Mouse (Mus musculus) G1E-ER4 (cell line): ENCODE data around the gene Znrd1. TPM values are rescaled to one million over a fixed set of nuclear protein-coding genes. Genes with fewer than 3 reads are reported as not detected.

Source experiments
- GATA1 ChIP-seq: IDR thresholded peaks from one replicate; pipeline ENCODE4 v1.8.0; 2012; ENCODE audit warnings: low read length, inconsistent platforms
- polyA plus RNA-seq: library from polyadenylated mRNA; stranded (reverse); fragments of >175 nt; gene quantifications from 2 replicates; pipeline ENCODE4 v1.2.3, GENCODE M21; 2012

Znrd1 gene
- polyA plus RNA-seq: 3.8 and 5.8 TPM in 2 replicates

DNA sequence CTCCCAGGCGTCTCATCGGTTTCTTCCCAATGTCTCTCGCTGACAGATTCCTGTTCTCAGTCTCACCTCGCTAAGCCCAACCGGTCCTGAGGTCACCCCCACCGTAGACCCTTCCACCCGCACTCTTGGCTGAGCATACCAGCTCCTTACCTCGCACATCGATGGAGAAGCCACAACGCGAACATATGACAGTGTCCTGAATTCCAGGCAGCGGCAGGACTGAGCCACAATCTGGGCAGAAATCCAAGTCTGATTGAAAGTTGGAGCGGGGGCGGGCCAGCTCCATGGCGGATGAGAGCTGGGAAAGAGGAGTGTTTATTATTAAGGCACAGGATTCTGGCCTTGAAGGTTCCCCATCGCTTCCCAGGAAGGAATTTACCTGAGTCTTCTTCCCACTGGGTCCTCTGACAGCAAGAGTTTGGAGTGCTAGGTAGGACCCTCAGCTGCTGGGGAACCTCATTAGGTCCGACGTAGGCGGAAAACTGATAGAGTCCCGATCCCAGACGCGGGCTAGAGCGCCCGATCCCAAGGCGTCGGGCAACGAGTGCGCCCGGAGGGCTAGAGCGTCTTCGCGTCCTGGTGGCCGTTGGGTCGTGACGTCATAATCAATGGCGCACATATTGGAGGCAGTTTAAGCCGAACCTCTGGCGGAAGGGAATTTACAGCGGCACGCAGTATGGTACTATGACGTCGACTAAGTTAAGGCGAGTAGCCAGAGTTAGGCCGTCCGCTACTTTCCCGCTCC is at the start of gene Znrd1, which contains the start of gene Znrd1as:
Znrd1 (minus strand) TSS at position 561 of the 745 bp plus-strand sequence.
Znrd1as (plus strand) TSS at position 594 of the 745 bp plus-strand sequence.
- no peak for TF ChIP-seq GATA1

DNA sequence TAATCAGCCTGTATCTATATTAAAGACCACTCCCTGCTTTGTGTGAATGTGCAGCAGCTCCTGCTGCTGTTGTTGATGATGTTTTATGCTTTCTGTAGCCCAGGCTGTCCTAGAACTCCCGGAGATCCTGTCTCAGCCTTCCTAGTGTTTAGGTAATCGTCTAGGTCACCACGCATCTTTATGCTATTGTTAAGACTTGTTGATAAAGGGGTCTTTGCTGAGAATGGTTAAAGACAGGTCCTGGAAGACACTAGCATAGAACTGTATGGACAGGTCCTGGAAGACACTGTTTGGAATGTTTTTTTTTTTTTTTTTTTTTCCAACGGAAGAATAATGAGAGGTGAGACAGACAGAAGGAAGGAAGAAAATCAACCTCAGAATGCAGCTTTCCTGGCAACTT is 45.0 kb upstream of the Znrd1 start:
- no peak for TF ChIP-seq GATA1

DNA sequence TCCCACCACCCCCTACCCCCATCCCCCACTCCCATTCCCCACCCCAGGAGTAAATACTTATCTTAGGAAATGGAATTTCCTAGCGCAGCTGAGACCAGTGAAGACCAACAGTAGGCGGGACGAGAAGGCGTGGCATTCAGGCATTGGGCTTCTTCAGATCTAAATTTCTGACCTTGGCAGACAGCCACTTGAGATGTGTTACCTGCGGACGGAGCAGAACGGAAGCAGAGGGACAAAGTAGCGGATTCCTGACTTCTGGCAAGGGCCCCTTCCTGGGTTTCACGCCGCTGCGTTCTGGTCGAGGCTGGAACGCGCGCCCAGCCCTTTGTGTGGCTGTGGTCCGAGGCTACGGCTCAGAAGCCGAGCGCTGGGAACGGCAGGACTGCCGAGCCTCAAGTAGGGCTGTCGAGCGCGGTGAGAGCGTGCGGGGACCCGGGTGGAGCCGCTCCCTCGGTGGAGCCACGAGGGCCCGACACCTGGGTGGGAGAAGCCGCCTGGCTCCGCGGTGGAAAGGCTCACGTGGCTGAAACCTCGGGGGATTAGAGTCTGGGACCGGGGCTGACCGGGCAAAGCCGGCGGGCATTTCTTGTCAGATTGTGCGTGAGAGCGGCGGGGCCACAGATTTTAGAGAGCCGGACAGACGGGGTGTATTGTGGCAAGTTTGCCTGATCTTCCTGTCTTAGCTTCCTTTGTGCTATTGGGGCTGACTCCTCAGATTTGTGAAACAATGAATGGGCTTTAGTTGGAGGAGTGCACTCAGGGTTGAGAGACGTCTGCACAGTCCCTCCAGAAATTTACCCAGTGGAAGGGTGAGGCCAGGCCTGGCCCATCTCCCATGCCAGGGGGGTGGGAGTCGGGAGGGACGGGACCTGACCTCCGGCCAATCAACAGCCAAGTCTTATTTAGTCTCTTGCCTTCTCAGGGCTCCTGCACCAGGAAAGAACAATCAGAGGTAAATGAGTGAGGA is 44.3 kb upstream of the Znrd1 start:
- TF ChIP-seq GATA1: no peak

DNA sequence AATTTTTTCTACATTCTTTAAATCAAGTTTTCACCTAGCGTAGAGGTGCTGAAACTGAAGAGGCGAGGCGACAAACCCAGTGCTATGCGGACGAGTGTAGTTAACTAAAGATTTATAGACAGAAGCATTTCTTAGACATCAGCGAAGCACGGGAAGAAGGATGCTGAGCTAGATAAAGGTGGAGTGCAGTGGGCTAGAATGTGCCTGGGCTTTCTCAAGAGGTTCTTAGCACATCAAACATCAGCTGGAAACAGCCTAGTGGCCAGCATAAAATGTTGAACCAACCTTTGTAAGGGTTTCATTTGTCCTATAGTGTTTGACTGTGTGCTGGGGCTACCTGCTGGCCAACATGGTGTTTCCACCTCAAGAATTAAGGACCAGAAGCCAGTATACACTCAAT is 42.5 kb upstream of the Znrd1 start, which contains the start of gene Zfp57:
Zfp57 (plus strand) TSS at position 301 of the 400 bp plus-strand sequence.
- TF ChIP-seq GATA1: no peak

DNA sequence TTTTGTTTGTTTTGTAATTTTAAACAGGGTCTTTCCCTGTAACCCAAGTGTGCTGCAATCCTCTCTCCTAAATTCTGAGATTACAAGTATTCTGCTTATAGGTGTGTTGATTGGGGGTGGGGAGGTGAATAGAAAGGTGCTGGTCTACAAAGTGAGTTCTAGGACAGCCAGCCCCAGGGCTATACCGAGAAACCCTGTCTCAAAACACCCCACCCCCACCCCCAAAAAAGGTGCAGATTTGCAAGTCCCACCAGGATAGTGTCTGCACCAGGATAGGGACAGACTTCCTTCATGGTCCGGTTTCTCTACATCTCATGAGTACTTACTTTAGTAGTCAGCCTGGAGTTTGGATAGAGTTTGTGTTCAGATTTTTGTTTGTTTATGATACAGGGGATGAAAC is 40.1 kb upstream of the Znrd1 start:
- TF ChIP-seq GATA1: no peak

DNA sequence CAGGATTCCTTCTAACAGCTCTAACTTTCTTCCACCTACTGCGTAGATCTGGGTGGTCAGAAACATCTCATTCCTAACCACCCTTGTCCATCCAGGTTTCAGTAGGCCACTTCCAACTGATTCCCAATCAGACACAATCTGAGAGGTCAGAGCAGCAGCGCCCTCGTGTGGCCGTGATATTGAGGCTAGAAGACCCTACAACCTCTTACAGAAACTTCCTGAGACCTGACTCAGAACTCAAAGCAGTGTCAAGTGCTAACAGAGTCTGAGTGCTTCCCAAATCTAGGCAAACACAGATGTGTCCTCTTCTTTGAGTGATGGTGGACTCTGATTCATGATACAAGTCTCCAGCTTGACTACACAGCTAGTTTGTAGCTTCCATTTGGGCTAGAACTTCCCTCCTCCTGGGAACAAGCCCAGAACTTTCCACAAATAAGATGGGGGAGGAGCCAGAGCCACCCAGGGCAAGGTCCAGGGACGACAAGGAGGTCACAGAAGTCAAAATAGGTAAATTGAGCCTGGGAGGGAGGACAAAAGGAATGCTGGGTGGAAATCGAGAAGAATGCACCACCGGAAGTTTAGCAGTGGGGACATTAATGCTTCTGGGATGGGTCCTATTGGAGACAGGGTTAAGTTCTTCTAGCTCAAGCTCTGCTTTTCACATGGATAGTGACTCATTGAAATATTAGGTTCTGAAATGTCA is 38.8 kb upstream of the Znrd1 start:
- no peak for TF ChIP-seq GATA1

DNA sequence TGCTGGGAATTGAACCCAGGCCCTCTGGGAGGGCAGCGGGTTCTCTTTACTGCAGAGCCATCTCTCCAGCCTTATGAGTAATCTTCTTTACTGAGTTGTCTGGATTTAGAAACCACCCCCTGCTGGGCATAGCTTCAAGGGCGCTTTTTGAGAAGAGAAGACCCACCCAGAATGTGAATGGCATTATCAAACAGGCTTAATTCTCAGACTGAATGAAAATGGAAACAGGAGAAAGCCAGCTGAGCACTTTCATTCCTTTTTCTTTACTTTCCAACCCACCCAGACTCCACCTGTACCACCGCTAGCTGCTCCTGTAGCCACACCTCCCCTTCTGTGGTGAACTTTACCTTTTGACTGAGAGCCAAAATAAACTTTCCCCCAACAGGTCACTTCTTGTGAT is 37.1 kb upstream of the Znrd1 start:
- no peak for TF ChIP-seq GATA1

DNA sequence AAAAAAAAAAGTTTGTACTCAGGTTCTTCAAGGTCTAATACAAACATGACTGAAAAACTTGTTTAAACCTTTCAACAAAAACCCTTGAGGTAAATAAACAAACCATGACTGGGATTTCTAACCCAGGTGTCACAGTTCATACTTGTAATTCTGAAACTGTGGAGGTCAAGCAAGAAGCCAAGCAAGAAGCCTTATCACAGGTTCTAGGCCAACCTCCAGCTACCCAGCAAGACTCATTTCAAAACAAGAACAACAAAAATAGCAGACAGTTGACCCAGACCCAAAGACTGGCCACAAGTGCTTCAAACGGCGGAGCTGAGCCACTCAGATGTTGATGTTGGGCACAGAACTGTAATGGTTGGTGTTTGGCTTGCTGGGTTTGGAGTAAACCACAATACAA is 36.2 kb upstream of the Znrd1 start:
- TF ChIP-seq GATA1: no peak

DNA sequence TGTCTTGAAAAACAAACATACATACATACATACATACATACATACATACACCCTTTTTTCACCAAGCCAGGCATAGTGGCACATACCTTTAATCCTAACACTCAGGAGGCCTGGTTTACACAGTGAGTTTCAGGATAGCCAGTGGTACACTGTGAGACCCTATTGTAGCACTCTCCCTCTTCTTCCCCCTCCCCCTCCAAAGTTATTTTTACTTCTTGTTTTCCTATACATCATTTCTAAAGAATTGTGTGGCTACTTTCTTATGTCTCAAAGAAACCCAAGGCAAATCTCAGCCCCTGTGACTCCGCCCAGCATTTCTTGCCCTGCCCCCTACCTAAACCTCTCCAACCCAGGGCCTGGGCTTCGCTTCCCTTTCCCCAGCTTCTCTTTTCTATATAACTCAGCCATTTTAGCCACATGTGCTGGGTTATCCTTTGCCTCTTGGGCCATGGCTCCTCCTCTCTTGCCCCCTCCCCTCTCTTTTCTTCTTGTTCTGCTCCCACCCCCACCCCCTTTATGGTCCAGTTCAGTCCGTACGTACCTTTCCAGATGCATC is 35.5 kb upstream of the Znrd1 start:
- TF ChIP-seq GATA1: no peak

DNA sequence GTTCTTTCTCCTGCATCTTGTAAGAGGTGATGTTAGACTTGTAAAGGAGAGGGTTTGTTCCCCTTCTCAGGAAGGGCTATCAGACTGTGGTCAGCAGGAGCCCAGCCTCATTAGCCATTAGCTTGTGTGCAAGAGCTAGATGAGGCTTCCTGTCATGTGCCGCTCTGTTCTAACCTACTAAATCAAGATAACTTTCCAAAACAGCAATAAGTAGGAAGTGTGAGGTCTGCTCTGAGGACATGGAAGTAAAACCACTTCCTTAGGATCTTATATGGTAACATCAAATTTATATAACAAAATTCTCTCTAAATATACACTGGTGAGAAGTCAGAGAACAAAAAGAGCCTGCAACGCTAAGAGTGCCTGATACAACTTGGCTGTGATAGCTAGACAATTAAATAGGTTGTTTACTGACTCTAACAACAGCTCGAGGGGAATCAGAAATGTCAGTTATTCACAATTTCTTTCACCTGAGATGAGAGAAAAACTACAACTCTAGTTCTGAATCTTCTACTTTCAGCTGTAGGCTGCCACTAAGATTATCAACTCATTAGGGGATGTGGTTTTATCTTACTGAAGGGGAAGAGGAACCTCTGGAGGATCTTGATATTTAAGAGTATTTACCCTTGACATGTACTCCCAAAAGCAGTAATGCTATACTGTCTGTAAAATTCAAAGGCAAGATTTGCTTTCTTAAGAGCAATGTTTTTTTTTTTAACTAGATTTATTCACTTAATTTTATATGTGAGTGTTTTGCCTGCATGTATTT is 34.2 kb upstream of the Znrd1 start:
- peak; percentile 19 for TF ChIP-seq GATA1

DNA sequence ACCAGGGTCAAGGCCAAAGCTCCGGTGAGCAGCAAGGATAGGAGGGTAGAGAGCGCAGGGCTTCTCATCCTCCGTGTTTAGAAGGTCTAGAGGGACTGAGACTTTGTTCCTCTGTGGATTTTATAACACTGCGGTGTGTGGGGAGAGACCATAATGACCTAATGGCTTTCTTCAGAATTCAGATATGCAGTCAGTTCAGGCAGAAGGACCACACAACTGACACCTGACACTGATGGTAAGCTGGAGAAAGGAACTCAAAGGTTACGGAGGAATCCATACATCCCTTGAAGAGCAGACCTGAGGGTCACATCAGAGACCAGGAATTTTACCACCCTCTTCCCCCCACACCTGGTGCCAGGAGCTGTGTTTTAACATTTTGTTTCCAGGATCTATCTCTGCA is 31.1 kb upstream of the Znrd1 start, which contains the start of gene H2-M5:
H2-M5 (minus strand) TSS at position 101 of the 400 bp plus-strand sequence.
- no peak for TF ChIP-seq GATA1

DNA sequence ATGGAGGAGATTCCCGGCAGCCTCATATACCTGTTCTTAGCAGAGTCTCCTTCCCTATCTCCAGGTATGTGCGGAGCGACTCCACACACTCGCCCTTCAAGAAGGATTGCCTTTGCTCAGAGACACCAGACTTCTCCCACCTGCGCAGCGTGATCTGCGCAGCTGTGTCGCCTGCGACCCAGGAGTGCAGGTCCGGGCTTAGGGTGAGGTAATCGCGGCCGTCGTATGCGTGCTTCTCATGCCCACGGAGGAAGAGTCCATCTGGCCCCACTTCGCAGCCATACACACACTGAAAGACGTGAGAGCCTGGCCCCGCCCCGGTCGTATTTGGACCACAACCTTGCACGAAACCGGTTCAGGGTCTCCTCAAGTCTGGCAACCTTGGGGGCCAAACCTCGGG is 30.1 kb upstream of the Znrd1 start:
- no peak for TF ChIP-seq GATA1

DNA sequence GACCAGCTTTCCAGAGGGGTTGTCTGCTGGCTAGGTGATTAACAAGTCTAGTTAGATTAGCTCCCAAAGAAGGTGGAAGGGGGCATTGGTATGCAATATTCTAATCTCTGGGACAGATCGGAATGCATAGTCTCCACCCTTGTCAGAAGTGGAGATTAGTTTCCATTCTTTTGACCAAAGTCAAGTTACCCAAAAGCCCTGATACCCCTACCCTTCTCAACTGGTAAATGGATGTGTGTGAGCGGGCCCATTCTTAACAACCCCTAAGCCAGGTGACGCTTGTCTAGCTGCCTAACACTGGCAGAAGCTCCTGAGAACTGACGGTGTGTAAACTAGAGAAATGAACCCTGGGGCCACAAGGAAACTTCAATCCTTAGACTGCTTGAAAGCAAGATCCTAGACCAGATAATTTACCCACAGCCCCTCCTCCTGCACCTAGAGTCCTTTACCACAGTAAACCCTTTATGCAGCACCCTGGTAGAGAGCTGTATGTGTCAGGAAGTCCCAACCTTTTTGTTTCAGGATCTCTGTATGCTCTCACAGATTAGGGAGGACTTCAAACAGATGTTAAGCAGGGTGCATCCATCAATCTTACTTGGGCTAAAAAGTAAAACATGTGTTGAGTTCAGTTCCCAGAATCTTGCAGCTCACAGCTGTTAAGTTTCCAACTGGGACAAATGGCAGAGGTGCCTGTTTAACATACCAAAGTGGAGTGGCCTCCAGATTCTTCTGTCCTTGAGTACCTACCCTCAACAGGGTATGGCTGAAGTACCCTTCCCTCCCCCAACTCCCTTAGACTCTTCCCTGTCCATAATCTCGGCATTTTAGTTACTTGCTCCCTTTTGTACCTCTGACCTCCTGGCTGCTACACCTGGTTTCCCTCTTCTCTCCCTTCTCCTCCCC is 24.1 kb upstream of the Znrd1 start:
- no peak for TF ChIP-seq GATA1

DNA sequence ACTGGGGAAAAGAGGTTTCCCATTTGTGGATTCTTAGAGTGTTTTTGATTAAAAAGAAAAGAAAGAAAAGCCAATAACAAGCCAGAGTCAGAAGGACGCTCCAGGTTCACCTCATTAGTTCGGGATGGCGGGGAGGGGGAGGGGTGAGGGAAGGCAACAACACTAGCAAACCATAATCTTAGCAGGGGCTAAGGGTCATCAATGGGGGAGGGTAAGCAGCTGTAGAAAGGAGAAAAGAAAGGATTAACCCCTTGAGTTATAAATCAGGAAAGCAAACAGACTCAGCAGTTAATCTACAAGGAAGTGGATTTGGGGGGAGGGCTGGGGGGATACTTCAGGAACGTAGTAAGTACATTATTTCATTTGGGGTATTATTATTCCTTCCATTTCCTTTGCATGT is 23.5 kb upstream of the Znrd1 start:
- TF ChIP-seq GATA1: no peak
